Mouse (Mus musculus) layer of hippocampus, postnatal 14 days (tissue): ENCODE measurements around the gene Mob3a. TPM values are rescaled to one million over a fixed set of nuclear protein-coding genes. Genes with fewer than 3 reads are reported as not detected.

Source experiments
- DNase-seq, 2 experiments: peaks; one replicate each; pipeline ENCODE4 v3.0.0; 2021 to 2022; ENCODE audit warnings: low spot score in 2 of 2, mixed read lengths in 1 of 2
- total RNA-seq, 2 experiments: library from RNA; stranded (reverse); gene quantifications; 2 replicates each; pipeline ENCODE4 v1.2.3; 2021

The Mob3a gene
- total RNA-seq, 2 experiments from 2014 or later: 16.1 to 19.0 TPM

DNA sequence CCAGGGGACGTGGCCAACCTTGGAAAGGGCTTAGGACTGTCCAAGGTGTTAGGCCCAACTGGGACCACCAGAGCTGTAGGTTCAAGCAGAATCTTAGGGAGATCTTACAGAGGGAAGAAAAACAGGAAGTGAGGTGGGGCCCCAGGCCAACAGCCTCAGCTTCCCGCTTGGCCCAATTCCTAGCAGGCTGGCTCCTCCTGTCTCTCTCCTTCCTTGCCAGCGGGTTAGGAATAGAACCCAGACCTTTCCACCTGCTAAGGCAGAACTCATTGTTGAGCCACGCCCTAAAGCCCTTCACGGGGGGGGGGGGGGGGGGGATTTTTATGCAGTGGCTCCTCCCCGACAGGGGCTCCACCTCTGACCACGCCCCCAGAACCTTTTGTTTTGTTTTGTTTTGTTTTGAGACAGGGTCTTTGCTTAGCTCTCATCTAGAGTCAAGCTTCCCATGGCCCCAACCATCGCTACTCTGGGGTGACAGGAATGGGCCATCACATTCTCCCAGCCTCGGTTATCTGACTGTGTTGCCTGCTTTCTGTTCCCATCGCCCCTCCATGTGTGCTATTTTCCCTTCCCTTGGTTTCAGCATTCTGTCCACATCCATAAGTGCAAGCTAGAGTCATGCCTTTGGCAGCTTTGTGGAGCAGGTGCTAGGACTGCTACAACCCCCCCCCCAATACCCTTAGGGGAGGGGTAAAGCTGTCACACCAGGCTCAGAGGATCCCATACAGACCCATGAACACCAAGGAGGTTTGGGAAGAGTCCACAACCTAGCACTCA lies 23.0 kb downstream of the Mob3a start:
- no peak for DNase-seq

DNA sequence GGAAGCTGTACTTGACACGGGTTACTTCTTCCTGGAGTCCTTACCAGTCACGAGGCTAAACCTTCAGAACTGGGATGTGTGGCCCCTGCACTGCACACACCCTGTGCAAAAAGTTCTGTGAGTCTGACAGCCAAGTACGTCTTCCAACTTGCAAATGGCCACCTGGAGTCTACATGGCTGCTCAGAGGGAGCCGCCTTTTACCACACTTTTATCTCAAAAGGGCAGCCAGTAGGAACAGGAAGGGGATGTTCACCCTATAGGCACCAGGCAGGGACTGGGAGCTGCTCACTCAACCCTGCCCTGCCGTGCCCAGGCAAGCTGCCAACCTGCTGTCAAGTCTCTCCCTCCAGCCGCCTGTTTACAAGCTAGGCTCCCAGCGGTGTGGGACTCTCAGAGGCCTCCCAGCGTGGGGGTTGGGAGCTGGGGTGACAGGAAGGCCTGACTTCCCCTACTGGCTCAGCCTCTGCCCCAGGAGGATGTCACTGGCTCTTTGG lies 23.8 kb downstream of the Mob3a start, which contains the start of gene Mknk2:
Gene Mknk2 (minus strand): TSS at position 171 of the 495 bp plus-strand sequence.
- peak; percentile 67 to 87 for DNase-seq

DNA sequence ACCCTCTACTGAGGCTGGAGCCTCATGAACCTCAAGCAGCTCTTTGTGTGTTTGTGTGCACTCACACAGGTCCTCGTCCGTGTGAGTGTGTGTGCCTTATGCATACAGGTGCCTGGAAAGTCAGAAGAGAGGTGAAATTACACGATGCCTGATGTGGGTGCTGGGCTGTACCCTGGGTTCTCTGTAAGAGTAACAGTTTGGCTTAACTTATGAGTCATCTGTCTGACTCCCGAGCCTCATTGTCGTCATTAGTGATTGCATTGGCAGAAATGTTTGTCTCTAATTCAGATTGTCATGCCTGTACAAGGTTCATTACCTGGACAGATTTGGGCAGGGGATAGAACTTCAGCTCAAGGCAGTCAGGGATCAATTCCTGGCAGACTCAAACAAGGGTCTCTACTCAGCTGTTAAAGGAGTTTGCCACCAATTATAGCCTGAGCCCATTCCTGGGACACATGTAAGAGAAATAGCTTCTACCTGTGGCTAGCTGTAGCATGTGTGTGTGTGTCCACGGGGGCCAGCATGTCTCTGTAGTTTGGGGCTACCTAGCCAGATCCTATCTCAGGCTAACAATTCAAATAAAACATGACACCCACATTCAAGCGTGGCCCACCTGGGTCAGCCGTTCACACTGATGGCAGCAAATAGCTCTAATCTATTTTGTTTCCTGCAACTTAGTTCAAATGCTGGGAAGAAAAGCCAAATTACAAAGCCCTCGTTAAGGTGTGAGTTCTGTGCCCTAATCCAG lies 24.5 kb downstream of the Mob3a start:
- no peak for DNase-seq

DNA sequence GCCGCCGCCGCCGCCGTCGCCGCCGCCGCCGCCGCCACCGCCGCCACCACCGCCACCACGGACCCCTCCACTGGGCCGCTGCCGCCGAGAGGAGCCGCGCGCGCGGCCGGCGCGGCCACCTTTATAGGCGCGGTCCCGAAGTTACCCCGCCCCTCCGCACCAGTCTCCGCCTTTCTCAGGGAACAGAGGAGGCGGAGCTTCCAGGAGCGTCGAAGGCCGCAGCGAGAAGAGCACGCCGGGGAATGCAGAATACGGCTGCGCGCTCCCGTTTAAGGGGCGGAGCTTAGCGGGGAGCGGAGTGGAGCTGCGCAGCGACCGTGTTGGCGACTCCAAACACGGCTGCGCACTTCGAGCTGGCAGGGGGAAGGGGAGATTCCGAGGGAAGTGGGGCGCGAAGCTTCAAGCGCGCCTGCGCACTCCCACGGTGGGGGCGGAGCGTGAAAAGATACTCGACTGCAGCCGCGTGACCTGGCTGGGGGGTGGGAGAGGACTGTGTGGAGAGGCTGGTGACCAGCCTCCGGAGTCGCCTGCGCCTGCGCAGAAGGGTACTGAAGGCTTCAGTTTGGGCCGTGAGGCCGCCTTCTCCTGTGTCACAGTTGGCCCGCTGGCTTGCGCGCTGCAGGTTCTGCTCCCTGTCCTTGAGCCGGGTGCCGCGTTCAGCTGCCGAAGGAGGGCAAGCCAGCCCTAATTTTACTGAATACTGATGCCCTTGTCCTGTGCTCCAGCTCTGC lies 25.4 kb downstream of the Mob3a start:
- DNase-seq: peak; percentile 98 to 99

DNA sequence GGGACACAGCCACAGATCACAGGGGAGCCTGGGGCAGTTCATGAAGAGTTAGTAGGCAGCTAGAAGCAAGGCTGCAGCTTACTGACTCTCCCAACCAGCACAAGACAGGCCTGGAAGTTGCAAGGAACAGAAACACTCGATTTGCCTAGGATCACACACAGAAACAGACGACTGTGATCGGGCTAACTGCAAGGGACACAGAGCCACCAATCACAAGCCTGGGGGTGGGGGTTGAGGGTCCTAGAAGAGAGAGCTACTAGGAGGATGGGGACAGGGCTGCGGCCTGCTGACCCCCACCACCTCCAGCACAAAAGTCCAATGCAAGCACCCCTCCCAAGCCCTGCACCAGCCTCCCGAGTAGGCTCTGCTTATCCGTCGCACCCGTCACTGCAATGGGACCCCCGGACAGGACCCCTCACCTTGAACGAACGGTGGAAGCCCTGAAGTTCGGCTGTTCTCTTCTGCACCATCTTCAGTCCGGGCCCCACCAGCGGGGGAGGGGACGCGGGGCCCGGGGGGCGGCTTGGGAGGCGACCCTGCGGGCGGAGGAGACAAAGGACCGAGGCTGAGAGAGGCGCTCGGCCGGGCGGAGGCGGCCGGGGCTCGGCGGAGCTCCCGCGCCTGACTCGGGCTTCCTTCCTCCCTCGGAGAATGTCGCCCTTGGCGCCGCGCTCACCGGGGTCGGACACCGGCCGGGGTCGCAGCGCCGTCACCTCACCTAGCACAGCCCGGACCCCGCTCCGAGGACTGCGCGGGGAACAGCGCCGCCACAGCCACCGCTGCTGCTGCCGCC lies 26.2 kb downstream of the Mob3a start:
- DNase-seq: peak in 1 of 2 experiments; percentile 25

DNA sequence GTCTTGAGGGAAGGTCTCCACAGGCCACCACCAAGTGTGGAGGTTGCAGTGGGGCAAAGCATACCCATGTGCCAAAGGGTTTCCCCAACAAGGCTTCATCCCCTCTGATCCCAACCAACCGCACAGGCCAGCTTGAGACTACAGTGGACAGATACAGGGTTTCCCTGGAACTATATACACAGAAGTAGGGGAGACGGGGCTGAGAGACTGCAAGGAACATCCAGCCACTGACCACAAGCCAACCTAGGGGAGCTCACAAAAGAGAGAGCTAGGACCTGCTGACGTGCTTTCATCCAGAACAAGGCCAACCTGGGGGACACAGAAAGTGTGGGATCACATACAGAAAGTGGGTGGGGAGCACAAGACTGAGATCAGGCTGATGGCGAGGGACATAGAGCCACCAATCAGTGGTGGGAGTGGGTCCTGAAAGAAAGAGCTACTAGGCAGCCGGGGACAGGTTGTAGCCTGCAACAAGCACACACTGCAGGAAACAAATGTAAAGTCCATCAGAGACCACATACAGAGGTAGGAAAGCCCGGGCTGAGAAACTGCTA lies 26.8 kb downstream of the Mob3a start:
- no peak for DNase-seq

DNA sequence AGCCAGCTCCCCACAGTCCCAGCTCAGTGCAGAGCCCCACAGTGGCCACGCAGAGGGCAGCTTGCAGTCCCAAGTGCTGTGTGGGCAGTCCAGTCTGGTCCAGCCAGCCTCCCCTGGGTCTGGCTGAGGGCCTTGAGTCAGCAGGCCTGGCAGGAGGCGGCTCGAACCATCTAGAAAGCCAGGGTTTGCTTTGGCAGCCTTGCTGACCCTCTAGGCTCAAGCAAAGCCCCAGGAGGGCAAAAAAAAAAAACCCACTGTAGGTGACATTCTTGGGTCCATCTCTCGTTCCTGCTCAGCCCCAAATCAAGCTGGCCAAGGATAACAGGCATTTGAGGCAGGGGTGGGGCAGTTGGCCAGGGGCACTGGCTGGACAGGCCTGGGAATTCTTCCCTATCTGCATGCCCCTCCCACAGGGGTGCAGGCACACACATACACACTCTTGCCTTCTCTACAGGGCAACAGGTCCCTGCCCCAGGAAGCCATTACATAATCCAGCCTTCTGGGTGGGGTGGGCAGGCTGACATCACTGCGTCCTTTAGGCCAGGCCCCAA lies 27.5 kb downstream of the Mob3a start:
- DNase-seq: no peak

DNA sequence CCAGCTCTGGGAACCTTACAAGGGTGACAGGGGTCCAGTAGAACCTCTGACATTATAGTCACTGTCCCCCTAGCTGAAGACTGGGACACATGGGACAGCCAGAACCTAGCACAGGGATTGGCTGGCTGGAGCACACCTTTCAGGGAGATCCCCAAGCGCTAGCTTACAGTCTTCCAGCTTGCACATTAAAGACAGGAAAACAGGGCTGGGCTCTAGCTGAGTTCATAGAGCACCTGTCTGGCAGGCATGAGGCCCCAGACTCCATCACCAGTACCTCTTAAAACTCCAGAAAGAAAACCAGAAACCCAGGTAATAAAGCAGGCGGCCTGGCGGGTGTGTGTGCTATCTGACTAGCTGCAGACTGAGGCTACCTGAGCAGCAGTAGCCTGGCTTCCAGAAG lies 28.1 kb downstream of the Mob3a start:
- no peak for DNase-seq

DNA sequence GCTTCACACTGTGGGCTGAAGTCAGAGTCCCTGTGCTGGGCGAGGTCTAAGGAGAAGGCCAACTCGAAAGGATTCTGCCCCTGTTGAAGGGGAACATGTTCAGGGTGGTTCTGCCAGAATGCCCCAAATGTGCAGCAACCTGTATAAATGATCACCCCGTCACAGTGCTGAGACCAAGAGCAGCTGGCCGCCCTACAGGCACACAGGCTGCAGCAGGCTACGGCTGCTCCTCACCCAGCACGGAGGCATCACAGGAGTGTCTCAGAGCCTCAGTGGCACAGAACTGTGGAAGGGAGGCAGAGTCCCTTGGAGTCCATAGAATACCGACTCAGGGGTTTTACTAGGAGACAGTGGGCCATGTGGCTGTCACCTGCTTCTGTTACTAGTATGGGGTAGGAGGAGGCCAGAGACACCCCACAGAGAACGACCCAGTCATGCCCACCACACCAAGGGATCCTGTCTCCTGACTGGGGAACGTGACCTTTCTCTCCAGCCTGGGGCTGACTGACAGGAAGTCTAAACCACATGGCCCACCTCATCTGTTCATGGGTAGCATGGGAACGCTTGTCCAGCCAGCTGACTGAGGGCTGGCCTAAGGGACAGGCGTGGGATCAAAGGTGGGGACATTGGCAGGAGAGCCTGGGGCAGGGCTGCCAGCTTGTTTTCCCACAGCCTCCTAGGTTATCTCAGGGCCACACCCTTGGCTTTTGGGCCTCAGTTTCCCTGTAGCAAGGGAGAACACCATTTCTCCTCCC lies 29.7 kb downstream of the Mob3a start:
- DNase-seq: no peak

DNA sequence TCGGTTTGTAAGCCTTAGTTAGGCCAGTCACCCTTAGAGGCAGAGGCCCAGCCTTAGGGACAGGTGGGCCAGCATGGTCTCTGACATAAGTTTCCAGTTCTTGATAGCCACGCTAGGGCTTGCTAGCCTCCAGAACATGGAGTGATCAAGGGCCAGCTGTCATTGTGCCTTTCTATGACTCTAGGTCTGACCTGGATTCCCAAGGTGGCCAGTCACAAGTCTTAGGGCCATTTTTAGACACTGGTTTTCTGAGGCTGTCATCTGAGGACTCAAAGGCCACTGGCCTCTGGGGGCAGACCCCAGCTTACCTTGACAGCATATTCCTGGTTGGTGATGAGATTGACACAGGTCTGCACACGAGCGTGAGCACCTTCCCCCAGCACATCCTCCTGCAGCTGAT lies 30.5 kb downstream of the Mob3a start:
- DNase-seq: no peak

DNA sequence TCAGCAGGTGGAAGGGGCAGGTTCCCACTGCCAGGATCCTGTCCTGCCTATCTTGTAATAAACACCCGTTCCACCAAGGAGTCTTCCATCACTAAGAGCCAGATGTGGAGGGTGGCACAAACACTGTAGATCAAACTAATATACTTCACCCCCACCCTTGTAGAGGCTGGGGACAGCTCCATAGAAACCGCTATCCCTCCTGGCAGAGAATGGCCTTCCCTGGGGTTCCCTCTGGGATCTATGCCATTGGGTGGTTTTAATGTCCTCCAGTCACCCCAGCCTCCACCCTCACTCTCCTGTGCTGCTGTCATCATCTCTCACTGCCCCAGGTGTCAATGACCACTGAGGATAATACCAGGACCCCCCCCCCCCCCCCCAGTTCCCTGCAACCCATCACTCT lies 31.2 kb downstream of the Mob3a start:
- DNase-seq: no peak

DNA sequence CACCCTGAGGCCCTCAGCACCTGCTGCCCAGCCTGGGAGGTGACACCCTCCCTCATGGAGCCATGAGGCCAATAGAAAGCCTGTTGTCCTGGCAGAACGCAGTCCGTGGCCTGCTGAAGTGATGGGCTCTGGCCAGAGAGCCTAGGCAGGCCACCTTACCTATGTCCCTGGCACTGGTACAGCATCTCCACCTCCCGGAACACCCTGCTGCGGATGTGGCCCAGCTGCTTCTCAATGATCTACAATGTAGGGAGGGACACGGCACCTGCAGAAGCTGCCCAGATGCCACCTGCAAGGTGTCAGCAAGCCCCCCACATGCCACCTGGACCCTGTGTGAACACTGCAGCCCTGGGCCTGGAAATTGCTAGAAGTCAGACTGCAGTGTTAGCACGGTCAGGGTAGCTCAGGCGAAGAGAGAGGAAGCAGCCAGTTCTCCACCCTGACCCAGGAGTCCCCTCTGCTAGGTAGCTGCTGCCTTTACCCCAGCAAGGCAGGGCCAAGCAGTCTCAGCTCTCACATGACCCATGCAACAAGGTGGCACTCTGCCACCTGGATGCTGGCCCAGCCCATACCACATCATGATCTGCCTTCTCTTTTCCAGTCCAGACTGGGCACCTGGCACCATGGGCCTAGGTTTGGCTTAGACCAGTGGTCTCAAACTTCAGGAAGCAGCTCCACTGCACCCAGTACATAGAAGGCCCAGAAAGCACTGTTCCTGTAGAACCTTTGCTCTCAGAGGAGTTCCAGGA lies 31.9 kb downstream of the Mob3a start:
- no peak for DNase-seq

DNA sequence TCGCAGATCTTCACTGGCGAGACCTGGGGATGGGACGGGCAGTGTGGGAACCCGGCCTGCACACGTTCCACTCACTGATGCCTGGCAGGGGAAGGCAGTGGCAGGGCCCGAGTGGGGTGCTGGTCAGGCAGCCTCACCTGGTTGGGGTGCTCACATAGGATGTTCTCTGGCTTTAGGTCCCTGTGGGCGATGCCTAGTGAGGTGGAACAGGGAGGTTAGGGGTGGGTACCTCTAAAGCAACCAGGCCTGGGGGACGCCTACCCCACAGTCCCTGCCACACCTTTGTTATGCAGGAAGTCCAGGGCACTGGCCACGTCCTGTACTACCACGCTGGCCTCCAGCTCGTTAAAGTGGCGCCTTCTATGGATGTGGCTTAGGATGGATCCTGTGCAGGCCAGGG lies 32.8 kb downstream of the Mob3a start:
- DNase-seq: no peak

DNA sequence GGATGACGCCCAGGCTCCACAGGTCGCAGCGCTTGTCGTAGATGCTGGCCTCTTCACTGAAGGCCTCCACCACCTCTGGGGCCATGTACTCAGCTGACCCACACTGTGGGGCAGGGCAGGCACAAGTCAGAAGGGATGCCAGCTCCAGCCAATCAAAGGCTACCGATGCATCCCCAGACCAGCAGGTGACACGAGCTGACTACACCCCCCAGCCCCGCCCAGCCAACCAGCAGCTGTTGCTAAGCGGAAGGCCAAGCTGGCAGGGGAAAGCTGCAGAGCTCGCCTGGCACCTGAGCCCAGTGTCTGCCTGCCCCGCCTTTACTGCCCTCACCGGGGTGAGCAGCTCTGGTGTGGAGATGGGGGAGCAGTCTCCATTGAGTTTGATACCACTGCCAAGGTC lies 33.2 kb downstream of the Mob3a start:
- no peak for DNase-seq

DNA sequence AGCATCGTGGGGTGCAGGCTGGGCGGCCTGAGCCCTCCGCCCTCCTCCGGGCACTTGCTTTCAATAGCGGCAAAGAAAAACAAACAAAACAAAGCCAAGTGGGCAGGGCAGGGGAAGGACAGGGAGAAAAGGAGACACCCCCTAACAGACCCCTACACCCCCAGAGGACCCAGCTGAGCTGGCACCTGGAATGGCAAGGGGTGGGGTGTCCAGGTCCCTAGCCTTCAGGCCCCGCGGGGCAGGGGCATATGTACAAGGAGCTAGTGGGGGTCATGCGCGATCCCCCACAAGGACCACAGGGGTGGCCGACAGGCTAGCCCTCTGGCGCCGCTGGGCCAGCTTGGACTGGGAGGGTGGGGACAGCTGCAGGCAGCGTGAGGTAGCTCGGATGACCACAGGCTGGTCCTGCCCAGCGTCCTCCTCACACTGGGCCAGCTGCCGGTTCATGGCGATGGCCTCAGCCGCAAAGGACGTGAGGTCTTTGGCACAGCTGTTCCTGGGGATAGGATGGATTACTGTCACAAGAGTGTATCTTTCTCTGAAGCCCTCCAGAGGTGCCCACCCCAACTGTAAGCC lies 34.9 kb downstream of the Mob3a start:
- no peak for DNase-seq

DNA sequence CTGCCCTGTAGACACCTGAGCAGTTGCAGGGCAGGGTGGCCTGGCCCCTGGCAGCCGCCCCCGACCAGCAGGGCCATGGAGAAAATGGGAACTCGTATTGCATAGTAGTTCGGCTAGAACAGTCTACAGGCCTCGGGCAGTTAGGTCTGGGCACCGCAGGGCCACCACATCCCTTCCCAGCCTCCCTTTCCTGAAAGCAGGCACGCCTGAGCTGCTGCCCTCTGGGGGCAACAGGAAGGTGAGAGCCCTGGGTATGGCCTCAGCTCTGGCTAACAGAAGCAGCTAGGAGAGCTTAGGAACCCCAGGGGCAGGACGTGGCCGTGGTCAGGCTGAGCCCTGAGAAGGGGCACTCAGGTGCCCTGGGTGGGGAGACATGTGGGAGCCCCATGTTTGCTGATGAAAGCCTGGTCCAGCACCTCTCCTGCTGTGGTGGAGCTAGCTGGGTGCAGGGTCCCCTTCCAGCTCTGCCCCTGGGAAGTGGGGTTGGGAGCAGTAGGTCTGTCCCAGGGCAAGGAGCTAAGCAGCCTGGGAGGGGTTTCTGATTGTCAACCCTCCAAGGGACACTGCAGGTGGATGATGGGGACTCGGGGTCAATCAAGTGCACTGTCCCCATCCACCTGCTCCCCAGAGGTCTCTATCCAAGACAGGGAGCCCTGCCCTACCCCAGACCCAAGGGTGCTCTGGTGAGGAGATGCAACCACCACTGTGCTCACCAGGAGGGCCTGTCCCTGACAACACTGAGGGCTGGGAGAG lies 35.6 kb downstream of the Mob3a start:
- DNase-seq: no peak

DNA sequence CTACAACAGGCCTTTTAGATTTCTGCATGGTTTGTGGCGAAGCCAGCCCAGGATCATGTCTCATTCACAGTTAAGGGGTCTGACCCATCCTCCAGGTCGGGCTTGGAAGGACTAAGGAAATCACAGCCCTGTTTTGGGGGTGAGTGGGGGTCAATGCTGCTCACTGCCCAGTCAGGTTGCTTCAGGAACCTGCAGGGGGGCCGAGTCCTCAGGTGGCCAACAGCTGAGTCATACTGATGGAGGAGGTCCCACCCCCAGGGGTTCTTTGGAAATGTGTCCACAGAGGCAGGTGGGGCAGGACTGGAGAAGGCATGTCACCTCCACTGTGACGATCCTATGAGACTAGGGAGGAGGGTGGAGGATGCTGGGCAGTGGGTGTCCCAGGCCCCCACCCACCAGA lies 36.3 kb downstream of the Mob3a start:
- DNase-seq: no peak

DNA sequence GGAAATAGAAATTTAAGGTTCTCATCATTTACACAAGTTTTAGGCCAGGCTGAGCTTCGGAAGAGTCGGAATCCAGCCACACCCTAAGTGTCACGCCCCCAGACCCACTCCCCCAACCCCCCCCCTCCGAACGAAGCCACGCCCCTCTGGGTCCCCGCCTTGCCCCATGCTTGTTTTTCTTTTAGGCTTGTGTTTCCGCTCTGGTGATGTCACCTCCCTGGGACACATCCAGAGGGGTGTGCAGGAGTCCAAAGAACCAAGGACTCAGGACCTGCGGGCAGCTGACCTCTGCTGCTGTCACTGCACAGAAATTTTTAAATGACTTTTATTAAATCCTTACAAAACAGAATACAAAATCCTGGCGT lies 36.8 kb downstream of the Mob3a start:
- DNase-seq: no peak
